Mouse (Mus musculus) hindbrain, embryonic 12.5 days (tissue): ENCODE data around the gene Dnase1l3. TPM values are rescaled to one million over a fixed set of nuclear protein-coding genes. Genes with fewer than 3 reads are reported as not detected.

Experiments
- ATAC-seq: fragments of 200-750 bp; cut with Nextera tagmentation; 2 replicates; pipeline ENCODE4 v1.8.0; 2017; ENCODE audit warnings: moderate TSS enrichment; ENCODE audit not compliant: low FRiP score
- H3K27ac ChIP-seq: fragments of 300-500 bp; sonication (generic); 2 replicates; pipeline ENCODE4 v1.5.1; 2016; ENCODE audit warnings: mild to moderate bottlenecking
- H3K27me3 ChIP-seq: fragments of 300-500 bp; sonication (generic); 2 replicates; pipeline ENCODE4 v1.6.1; 2016; ENCODE audit warnings: mild to moderate bottlenecking
- H3K36me3 ChIP-seq: fragments of 300-500 bp; sonication (generic); 2 replicates; pipeline ENCODE4 v1.6.1; 2016; ENCODE audit warnings: mild to moderate bottlenecking
- H3K4me1 ChIP-seq: fragments of 300-500 bp; sonication (generic); 2 replicates; pipeline ENCODE4 v1.6.1; 2016
- H3K4me2 ChIP-seq: fragments of 300-500 bp; sonication (generic); replicated peaks from 2 replicates; pipeline ENCODE4 v1.6.1; 2016; ENCODE audit warnings: mild to moderate bottlenecking
- H3K4me3 ChIP-seq: fragments of 300-500 bp; sonication (generic); 2 replicates; pipeline ENCODE4 v1.5.1; 2016; ENCODE audit warnings: mild to moderate bottlenecking
- H3K9ac ChIP-seq: fragments of 300-500 bp; sonication (generic); 2 replicates; pipeline ENCODE4 v1.6.1; 2016; ENCODE audit warnings: mild to moderate bottlenecking, moderate library complexity
- H3K9me3 ChIP-seq: fragments of 300-500 bp; sonication (generic); replicated peaks from 2 replicates; pipeline ENCODE4 v1.6.1; 2016; ENCODE audit warnings: mild to moderate bottlenecking
- WGBS: fragments of 180-500 bp; shearing (Covaris S2); methylation state at CpG from one replicate; pipeline ENCODE4 v1.1.7; 2016; 5-methylcytosine and 5-hydroxymethylcytosine counted together
- polyA plus RNA-seq: library from polyadenylated mRNA; unstranded; fragments of >200 nt; fragmentation: Nextera tagmentation; extraction: Ambion mirVana; gene quantifications from 2 replicates; pipeline ENCODE4 v1.2.1, GENCODE M21; 2016

Dnase1l3 gene
- polyA plus RNA-seq, 1 experiment from 2014 or later, result not detected

DNA sequence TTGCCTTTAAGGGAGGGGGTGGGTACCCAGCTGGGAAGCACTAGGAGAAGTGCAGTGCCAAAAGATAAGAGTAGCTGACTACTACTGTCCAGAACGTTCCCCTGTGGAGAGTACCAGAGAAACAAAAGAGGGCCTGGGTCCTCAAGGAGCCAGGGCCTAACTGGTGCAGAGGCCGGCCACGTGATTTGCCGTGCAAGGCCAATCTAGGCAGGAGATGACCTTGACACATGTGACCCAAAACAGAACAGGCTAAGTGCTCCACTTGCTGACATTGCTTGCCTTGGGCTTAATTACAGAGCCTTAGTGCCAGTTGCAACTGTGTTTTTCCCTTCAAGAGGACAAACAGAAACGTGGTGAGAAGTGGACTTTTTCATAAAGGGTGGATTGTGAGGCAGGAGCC is 53.0 kb downstream of the Dnase1l3 start:
- Histone ChIP-seq H3K27me3 (no peaks in the 10 kb centered on the region), H3K9ac (no peak overlapping the region), H3K4me2 (no peak overlapping the region), H3K27ac (no peak overlapping the region), H3K4me3 (no peak overlapping the region), H3K4me1 (peaks cover 5% of the 10 kb centered on the region; the same call in 1 of the 2 replicates), H3K36me3 (peaks cover 45% of the 10 kb centered on the region), H3K9me3 (no peaks in the 10 kb centered on the region)
- no peak for ATAC-seq
- 76% methylated on average over 5 of the region's 5 CpGs for WGBS

DNA sequence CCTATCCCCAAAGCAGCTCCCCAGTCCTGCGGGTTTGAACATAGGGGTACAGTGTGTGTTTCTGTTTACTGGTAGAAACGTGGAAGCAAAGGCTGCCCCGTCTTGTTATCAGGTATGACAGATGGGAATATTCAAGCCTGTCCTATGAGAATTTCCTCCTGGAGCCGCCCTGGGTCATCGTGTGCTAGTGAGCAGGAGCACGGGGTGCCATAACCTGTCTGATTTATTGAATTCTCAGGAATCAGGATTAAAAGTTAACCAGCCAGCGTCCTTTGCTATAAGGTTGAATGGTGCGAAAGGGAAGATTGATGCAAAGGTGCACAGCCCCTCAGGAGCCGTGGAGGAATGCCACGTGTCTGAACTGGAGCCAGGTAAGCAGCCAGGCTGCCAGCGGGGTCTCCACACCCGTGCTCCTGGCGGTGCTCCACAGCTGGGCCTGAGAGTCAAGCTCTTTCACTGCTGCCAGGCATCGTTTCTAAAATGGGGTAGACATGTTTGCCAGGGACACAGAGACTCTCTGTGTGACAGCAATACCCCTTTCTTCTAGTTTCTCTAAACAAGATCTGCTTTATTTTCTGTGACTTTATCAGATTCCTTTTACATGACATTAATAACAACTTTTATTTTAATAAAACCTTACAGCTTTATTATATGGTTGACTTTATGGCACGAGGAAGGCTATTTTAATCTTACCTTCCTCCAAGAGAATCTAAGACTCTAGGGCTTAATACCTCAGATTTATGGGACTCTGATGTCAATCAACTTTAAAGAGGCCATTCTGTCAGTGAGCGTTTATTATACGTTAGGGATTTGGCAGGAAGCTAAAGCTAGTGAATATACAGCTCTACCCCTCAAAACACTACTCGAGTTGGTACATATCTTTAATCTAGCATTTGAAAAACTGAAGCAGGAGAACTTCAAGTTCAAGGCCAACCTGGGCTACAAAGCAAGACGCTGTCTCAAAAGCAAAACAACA is 55.3 kb downstream of the Dnase1l3 start:
- Histone ChIP-seq H3K27me3 (no peaks in the 10 kb centered on the region), H3K27ac (no peak overlapping the region), H3K4me2 (no peak overlapping the region), H3K36me3 (peaks cover 53% of the 10 kb centered on the region), H3K4me3 (no peak overlapping the region), H3K9me3 (no peaks in the 10 kb centered on the region), H3K4me1 (peaks cover 5% of the 10 kb centered on the region; the same call in 1 of the 2 replicates), H3K9ac (no peak overlapping the region)
- 92% methylated on average over 19 of the region's 19 CpGs for WGBS
- no peak for ATAC-seq

DNA sequence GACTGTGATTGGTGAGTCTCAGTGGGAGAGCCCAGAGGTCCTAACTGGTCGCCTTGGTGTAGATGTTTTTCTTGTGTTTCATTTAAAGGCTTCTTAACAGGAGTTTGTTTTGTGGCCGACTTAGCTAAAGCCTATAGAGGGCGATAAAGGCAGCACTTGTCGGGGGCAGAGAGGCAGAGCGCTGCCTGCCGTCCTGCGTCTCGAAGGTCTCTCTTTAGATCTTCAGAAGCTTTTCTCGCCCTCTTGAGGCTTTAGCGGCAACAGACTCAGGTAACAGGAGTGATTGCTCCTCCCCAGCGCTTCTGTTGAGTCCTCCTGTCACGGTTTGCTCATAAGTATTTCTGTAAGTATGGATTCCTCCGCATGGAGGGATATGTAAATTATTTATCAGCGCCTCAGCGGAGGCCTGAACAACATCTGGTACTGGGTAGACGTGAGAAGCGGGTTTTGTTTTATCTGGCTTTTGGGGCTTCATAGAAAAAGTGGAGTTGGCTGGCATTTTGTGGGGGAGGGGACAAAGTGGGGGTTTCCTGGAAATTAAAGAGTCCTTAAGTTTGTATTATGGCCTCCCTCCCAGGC is 57.2 kb downstream of the Dnase1l3 start:
- Histone ChIP-seq H3K4me1 (peaks cover 5% of the 10 kb centered on the region; the same call in 1 of the 2 replicates), H3K27ac (no peak overlapping the region), H3K4me3 (no peak overlapping the region), H3K9ac (no peak overlapping the region), H3K27me3 (no peaks in the 10 kb centered on the region), H3K9me3 (no peaks in the 10 kb centered on the region), H3K4me2 (0 out of 2 replicates have a peak overlapping the region, but pooled peaks have one; percentile 32), H3K36me3 (peaks cover 47% of the 10 kb centered on the region)
- 19% methylated on average over 17 of the region's 17 CpGs for WGBS
- 0 out of 2 replicates have a peak, but pooled peaks have one; percentile 19 for ATAC-seq

- Histone ChIP-seq H3K4me3 (no peak overlapping the region), H3K4me2 (no peak overlapping the region), H3K36me3 (peaks cover 63% of the 10 kb centered on the region), H3K27me3 (no peaks in the 10 kb centered on the region), H3K9ac (no peak overlapping the region), H3K9me3 (no peaks in the 10 kb centered on the region), H3K27ac (no peak overlapping the region), H3K4me1 (peaks cover 5% of the 10 kb centered on the region; the same call in 1 of the 2 replicates)
- WGBS, result 97% methylated on average over 7 of the region's 7 CpGs
- no peak for ATAC-seq
Observed at GRCm38 (mm10) chr14:7934166-7934565, 60.2 kb downstream of the Dnase1l3 start.

GRCm38 (mm10) chr14:7932151-7932550 is 62.2 kb downstream of the Dnase1l3 start:
- Histone ChIP-seq H3K4me3 (no peak overlapping the region), H3K27me3 (no peaks in the 10 kb centered on the region), H3K27ac (no peak overlapping the region), H3K4me2 (no peak overlapping the region), H3K9me3 (no peaks in the 10 kb centered on the region), H3K36me3 (peaks cover 66% of the 10 kb centered on the region), H3K4me1 (peaks cover 4% of the 10 kb centered on the region; the same call in 1 of the 2 replicates), H3K9ac (no peak overlapping the region)
- ATAC-seq, result no peak
- 94% methylated on average over 4 of the region's 4 CpGs for WGBS

DNA sequence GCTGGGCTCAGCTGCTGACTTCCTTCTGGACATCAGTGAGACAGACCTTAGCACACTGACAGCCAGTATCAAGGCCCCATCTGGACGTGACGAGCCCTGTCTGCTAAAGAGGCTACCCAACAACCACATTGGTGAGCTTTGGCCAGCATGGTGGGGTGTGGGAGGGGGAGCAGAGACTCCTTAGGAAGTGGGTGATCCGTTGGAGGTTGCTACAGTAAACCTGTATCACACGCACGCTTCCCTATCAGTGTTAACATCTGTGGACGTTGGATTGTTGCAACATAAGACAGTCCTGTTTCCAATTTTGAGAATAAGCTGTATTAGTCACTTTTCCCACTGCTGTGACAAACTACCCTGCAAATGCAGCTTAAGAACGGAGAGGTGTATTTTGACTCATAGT is 65.3 kb downstream of the Dnase1l3 start:
- peaks cover 64% of the 10 kb centered on the region for H3K36me3 ChIP-seq
- no peaks in the 10 kb centered on the region for H3K27me3 ChIP-seq
- no peak overlapping the region for H3K4me2 ChIP-seq
- H3K4me3 ChIP-seq, result no peak overlapping the region
- WGBS, result 86% methylated on average over 7 of the region's 7 CpGs
- H3K4me1 ChIP-seq, result no peaks in the 10 kb centered on the region
- no peak overlapping the region for H3K27ac ChIP-seq
- H3K9ac ChIP-seq, result no peak overlapping the region
- no peaks in the 10 kb centered on the region for H3K9me3 ChIP-seq
- no peak for ATAC-seq

GRCm38 (mm10) chr14:7928362-7928761 is 66.0 kb downstream of the Dnase1l3 start:
- Histone ChIP-seq H3K4me2 (no peak overlapping the region), H3K4me1 (no peaks in the 10 kb centered on the region), H3K9ac (no peak overlapping the region), H3K4me3 (no peak overlapping the region), H3K9me3 (no peaks in the 10 kb centered on the region), H3K27me3 (no peaks in the 10 kb centered on the region), H3K27ac (no peak overlapping the region), H3K36me3 (peaks cover 64% of the 10 kb centered on the region)
- 80% methylated on average over 1 of the region's 1 CpGs for WGBS
- no peak for ATAC-seq

GRCm38 (mm10) chr14:7923635-7924034 is 70.7 kb downstream of the Dnase1l3 start:
- no peak for ATAC-seq
- peaks cover 60% of the 10 kb centered on the region for H3K36me3 ChIP-seq
- H3K27ac ChIP-seq, result no peak overlapping the region

GRCm38 (mm10) chr14:7921459-7921858 is 72.9 kb downstream of the Dnase1l3 start:
- 94% methylated on average over 5 of the region's 5 CpGs for WGBS
- H3K4me2 ChIP-seq, result no peak overlapping the region
- H3K9me3 ChIP-seq, result no peaks in the 10 kb centered on the region
- no peak overlapping the region for H3K4me3 ChIP-seq
- no peak for ATAC-seq
- no peak overlapping the region for H3K9ac ChIP-seq
- H3K4me1 ChIP-seq, result no peaks in the 10 kb centered on the region
- H3K27ac ChIP-seq, result no peak overlapping the region
- no peaks in the 10 kb centered on the region for H3K27me3 ChIP-seq
- H3K36me3 ChIP-seq, result peaks cover 71% of the 10 kb centered on the region

More at GRCm38 (mm10) chr14:7923635-7924034, 70.7 kb downstream of the Dnase1l3 start:
- Histone ChIP-seq H3K4me1 (no peaks in the 10 kb centered on the region), H3K9ac (no peak overlapping the region), H3K4me2 (no peak overlapping the region), H3K4me3 (no peak overlapping the region), H3K27me3 (no peaks in the 10 kb centered on the region), H3K9me3 (no peaks in the 10 kb centered on the region)

- 89% methylated on average over 4 of the region's 4 CpGs for WGBS
- Histone ChIP-seq H3K4me3 (no peak overlapping the region), H3K4me2 (no peak overlapping the region), H3K9me3 (no peaks in the 10 kb centered on the region), H3K27me3 (no peaks in the 10 kb centered on the region), H3K4me1 (no peaks in the 10 kb centered on the region), H3K9ac (no peak overlapping the region), H3K36me3 (peaks cover 79% of the 10 kb centered on the region), H3K27ac (no peak overlapping the region)
- no peak for ATAC-seq
Observed at GRCm38 (mm10) chr14:7919921-7920320, 74.5 kb downstream of the Dnase1l3 start.

GRCm38 (mm10) chr14:7919309-7919708 is 75.1 kb downstream of the Dnase1l3 start:
- H3K36me3 ChIP-seq, result peaks cover 81% of the 10 kb centered on the region
- WGBS, result 93% methylated on average over 5 of the region's 5 CpGs
- no peaks in the 10 kb centered on the region for H3K4me1 ChIP-seq
- no peak overlapping the region for H3K9ac ChIP-seq
- no peaks in the 10 kb centered on the region for H3K27me3 ChIP-seq
- no peak overlapping the region for H3K27ac ChIP-seq
- no peak for ATAC-seq
- H3K9me3 ChIP-seq, result no peaks in the 10 kb centered on the region
- no peak overlapping the region for H3K4me2 ChIP-seq
- no peak overlapping the region for H3K4me3 ChIP-seq

- ATAC-seq, result no peak
- no peak overlapping the region for H3K4me2 ChIP-seq
- no peaks in the 10 kb centered on the region for H3K9me3 ChIP-seq
- no peak overlapping the region for H3K9ac ChIP-seq
- no peaks in the 10 kb centered on the region for H3K4me1 ChIP-seq
- H3K27ac ChIP-seq, result no peak overlapping the region
- H3K36me3 ChIP-seq, result peaks cover 74% of the 10 kb centered on the region
- H3K4me3 ChIP-seq, result no peak overlapping the region
- WGBS, result 86% methylated on average over 6 of the region's 6 CpGs
- no peaks in the 10 kb centered on the region for H3K27me3 ChIP-seq
Observed at GRCm38 (mm10) chr14:7918150-7918991, 76.0 kb downstream of the Dnase1l3 start.
